In the genomic region with DNA sequence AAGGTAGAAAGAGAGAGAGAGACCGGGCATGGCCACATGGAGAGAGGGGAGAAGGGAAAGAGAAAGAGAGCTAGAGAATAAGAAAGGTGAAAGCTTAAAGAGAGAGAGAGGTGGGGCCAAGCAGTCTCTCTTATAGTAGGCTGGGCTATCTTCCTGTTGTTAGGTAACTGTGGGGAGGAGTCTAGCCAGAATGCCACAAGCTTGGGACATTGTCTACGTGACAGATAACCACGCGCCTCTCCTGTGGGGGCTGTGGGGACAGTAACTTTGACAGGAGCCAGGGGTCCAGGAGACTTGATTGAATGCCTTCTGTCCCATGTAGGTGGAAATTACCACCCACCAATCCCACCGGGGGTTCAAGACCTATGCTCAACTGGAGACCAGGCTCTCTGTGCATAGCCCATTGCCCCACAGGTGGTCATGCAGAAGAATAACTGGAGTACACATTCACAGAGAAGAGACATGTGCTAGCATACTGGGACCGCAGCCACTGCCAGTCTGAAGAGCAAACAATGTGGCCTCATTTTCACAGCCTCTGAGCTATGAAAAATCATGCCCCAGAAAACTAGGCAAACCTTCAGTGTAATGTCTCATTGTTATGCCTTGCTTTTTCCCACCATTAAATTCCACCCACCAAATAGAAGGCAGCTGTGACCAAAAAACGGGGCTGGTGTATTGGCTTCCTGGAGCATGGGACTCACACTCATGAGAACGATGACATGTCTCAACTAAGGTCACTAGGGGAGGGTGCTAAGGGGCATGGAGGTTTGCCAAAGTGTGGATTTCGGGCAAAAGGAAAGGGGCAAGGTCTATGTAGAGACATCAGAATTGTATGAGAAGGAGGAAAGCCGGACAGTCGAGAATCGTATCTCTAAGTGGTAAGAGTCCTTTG, we compare ENCODE assay signal across 28 mouse cellular contexts.
A peak's percentile ranks its signal among the peaks of the same experiment; 100 is the strongest.
DNase-seq lines count a peak whose midpoint lies in the region; ATAC-seq and TF ChIP-seq lines count a peak whose summit lies in the region.
"Had no signal": no experiment of that assay in that cellular context is flagged by ENCODE, and none has a peak within 500 bp of the region (broad histone marks: within the 10 kb centered on the region; RNA-seq: fewer than 3 reads in every experiment).

No protein-coding gene starts in this region.

- no peaks in the 10 kb centered on the region for H3K27me3 ChIP-seq in intestine, embryonic 14.5 days (replicated peaks; ENCODE audit: control insufficient read depth, insufficient read depth, low read length)
- no peaks in the 10 kb centered on the region for H3K27me3 ChIP-seq in intestine, embryonic 15.5 days (replicated peaks)
- H3K27me3 ChIP-seq: CH12.LX; forebrain, embryonic 13.5 days; heart, embryonic 13.5 days; limb, embryonic 13.5 days had no signal

- no peak overlapping the region for H3K4me3 ChIP-seq in intestine, embryonic 14.5 days (ENCODE audit: low read depth, low read length)
- H3K4me3 ChIP-seq in intestine, embryonic 15.5 days (replicated peaks), result no peak overlapping the region
- H3K4me3 ChIP-seq in bone marrow, adult 2 months (replicated peaks; ENCODE audit: control insufficient read depth, low read depth, low read length), result no peak overlapping the region
- H3K4me3 ChIP-seq: forebrain, embryonic 13.5 days; heart, adult 2 months; heart, embryonic 13.5 days; layer of hippocampus, adult 2 months; left cerebral cortex, adult 2 months; limb, embryonic 13.5 days had no signal

- H3K4me2 ChIP-seq in intestine, embryonic 14.5 days (ENCODE audit: low read length), result no peak overlapping the region
- H3K4me2 ChIP-seq in intestine, embryonic 15.5 days (replicated peaks), result no peak overlapping the region
- H3K4me2 ChIP-seq: forebrain, embryonic 13.5 days; heart, embryonic 13.5 days; hindbrain, embryonic 14.5 days; limb, embryonic 13.5 days had no signal

- no peaks in the 10 kb centered on the region for H3K4me1 ChIP-seq in intestine, embryonic 14.5 days (replicated peaks; ENCODE audit: control insufficient read depth, insufficient read depth, low read length)
- H3K4me1 ChIP-seq in intestine, embryonic 15.5 days (replicated peaks), result no peaks in the 10 kb centered on the region
- peaks cover 1% of the 10 kb centered on the region for H3K4me1 ChIP-seq in bone marrow, adult 2 months (ENCODE audit: control insufficient read depth, insufficient read depth, low read length)
- H3K4me1 ChIP-seq: forebrain, embryonic 13.5 days; heart, embryonic 13.5 days; limb, embryonic 13.5 days had no signal

- no peak overlapping the region for H3K9ac ChIP-seq in intestine, embryonic 14.5 days (ENCODE audit: low read length)
- H3K9ac ChIP-seq in intestine, embryonic 15.5 days, result no peak overlapping the region
- H3K9ac ChIP-seq: forebrain, embryonic 13.5 days; heart, embryonic 13.5 days; hindbrain, embryonic 14.5 days; limb, embryonic 13.5 days had no signal

- ATAC-seq in intestine, embryonic 14.5 days (replicated peaks; ENCODE audit: low FRiP score, low TSS enrichment, low read depth), result no peak
- ATAC-seq in intestine, embryonic 15.5 days, result no peak
- peak; percentile 76 for ATAC-seq in megakaryocyte, adult 5-6 weeks (ENCODE audit: poor library complexity, severe bottlenecking)
- ATAC-seq: forebrain, embryonic 13.5 days; lung, postnatal 0 days had no signal

- DNase-seq in intestine, embryonic 14.5 days (ENCODE audit: low spot score), result peak; percentile 18
- peak; percentile 59 for DNase-seq in Muller cell, postnatal 12 days (ENCODE audit: inconsistent ontology term)
- DNase-seq in cerebellum, postnatal 36 days, result no peak
- no peak for DNase-seq in thymus, postnatal 0 days (ENCODE audit: low spot score)
- DNase-seq: cerebellum, adult 8-10 months; cerebellum, postnatal 25 days; gastrocnemius, postnatal 25 days; heart, adult 2 months; heart, postnatal 10 days; kidney, adult 2 months; kidney, postnatal 36 days; lung, adult 18-20 months; lung, postnatal 4 days; midbrain, embryonic 14.5 days; retina, postnatal 1 day; thymus, adult 2 months; thymus, postnatal 4 days had no signal

- TF ChIP-seq POLR2A in bone marrow, adult 2 months (IDR thresholded peaks at IDR 0.05; ENCODE audit: borderline replicate concordance, control insufficient read depth, low read depth, low read length), result no peak

- no peaks in the 10 kb centered on the region for H3K9me3 ChIP-seq in intestine, embryonic 14.5 days (ENCODE audit: control insufficient read depth, low read length)
- H3K9me3 ChIP-seq in intestine, embryonic 15.5 days, result no peaks in the 10 kb centered on the region
- H3K9me3 ChIP-seq: forebrain, embryonic 13.5 days; heart, embryonic 13.5 days; limb, embryonic 13.5 days had no signal

- no peak for TF ChIP-seq CTCF in bone marrow, adult 2 months (IDR thresholded peaks at IDR 0.05; ENCODE audit: control insufficient read depth, insufficient read depth, low read length)

- WGBS in intestine, embryonic 14.5 days, result 90% methylated on average over 12 of the region's 12 CpGs
- 90% methylated on average over 12 of the region's 12 CpGs for WGBS in intestine, embryonic 15.5 days
- WGBS in bone marrow, adult 2 months, result 37% methylated on average over 12 of the region's 12 CpGs

- no peak overlapping the region for H3K27ac ChIP-seq in intestine, embryonic 14.5 days (ENCODE audit: low read depth)
- H3K27ac ChIP-seq in intestine, embryonic 15.5 days, result no peak overlapping the region
- peak overlapping the region; percentile 86 for H3K27ac ChIP-seq in bone marrow, adult 2 months (ENCODE audit: control insufficient read depth, insufficient read depth, low read depth, low read length, poor library complexity)
- H3K27ac ChIP-seq: forebrain, embryonic 13.5 days; heart, adult 2 months; heart, embryonic 13.5 days; hindbrain, embryonic 14.5 days; layer of hippocampus, adult 2 months; left cerebral cortex, adult 2 months; limb, embryonic 13.5 days had no signal

- H3K36me3 ChIP-seq in intestine, embryonic 14.5 days (ENCODE audit: control insufficient read depth, insufficient read depth, low read length), result no peaks in the 10 kb centered on the region
- H3K36me3 ChIP-seq in intestine, embryonic 15.5 days, result no peaks in the 10 kb centered on the region
- H3K36me3 ChIP-seq: heart, embryonic 13.5 days; limb, embryonic 13.5 days had no signal

Comparison
In these comparisons a context has a peak if more than half of its experiments do, and no peak if none do; other contexts are left out.
1. DNase-seq: peak in intestine, embryonic 14.5 days (single experiment) and Muller cell, postnatal 12 days (single experiment); none in cerebellum, postnatal 36 days (0 of 2) and thymus, postnatal 0 days (single experiment).